ENCODE assay signal across 11 mouse cellular contexts in genomic region chr6:85193381-85194318, GRCm38 (mm10). TPM values are rescaled to one million over a fixed set of nuclear protein-coding genes. Genes with fewer than 3 reads are reported as not detected.
A peak's percentile ranks its signal among the peaks of the same experiment; 100 is the strongest.
DNase-seq lines count a peak whose midpoint lies in the region; ATAC-seq lines count a peak whose summit lies in the region.
"Had no signal": no experiment of that assay in that cellular context is flagged by ENCODE, and none has a peak within 500 bp of the region (broad histone marks: within the 10 kb centered on the region; RNA-seq: fewer than 3 reads in every experiment).

No protein-coding gene starts in this region.

- DNase-seq in kidney, adult 9 months = no peak
- no peak for DNase-seq in Muller cell, postnatal 12 days (ENCODE audit: inconsistent ontology term)
- DNase-seq in gastrocnemius, postnatal 25 days = no peak
- DNase-seq: kidney, postnatal 36 days; lung, postnatal 36 days had no signal

- peak overlapping the region; percentile 16; the same call in 1 of the 2 replicates for H3K4me2 ChIP-seq in kidney, embryonic 16.5 days (replicated peaks; ENCODE audit: low read depth, low read length)
- peak overlapping the region; percentile 28 for H3K4me2 ChIP-seq in embryonic facial prominence, embryonic 12.5 days (replicated peaks)
- H3K4me2 ChIP-seq in hindbrain, embryonic 15.5 days = peak overlapping the region; percentile 14; the same call in 1 of the 2 replicates
- peak overlapping the region; percentile 35 for H3K4me2 ChIP-seq in neural tube, embryonic 15.5 days

- H3K9ac ChIP-seq in kidney, embryonic 16.5 days (replicated peaks; ENCODE audit: low read length) = 0 out of 2 replicates have a peak overlapping the region, but pooled peaks have one; percentile 19
- H3K9ac ChIP-seq in embryonic facial prominence, embryonic 12.5 days = no peak overlapping the region
- H3K9ac ChIP-seq in hindbrain, embryonic 15.5 days = no peak overlapping the region
- H3K9ac ChIP-seq in neural tube, embryonic 15.5 days (replicated peaks) = no peak overlapping the region

- no peak overlapping the region for H3K27ac ChIP-seq in kidney, embryonic 16.5 days (ENCODE audit: low read length)
- H3K27ac ChIP-seq in embryonic facial prominence, embryonic 12.5 days = no peak overlapping the region
- H3K27ac ChIP-seq in hindbrain, embryonic 15.5 days (replicated peaks) = no peak overlapping the region
- no peak overlapping the region for H3K27ac ChIP-seq in neural tube, embryonic 15.5 days (replicated peaks)

- no peaks in the 10 kb centered on the region for H3K36me3 ChIP-seq in kidney, embryonic 16.5 days (ENCODE audit: insufficient read depth, low read length)
- H3K36me3 ChIP-seq in embryonic facial prominence, embryonic 12.5 days = no peaks in the 10 kb centered on the region
- no peaks in the 10 kb centered on the region for H3K36me3 ChIP-seq in hindbrain, embryonic 15.5 days
- H3K36me3 ChIP-seq in neural tube, embryonic 15.5 days = no peaks in the 10 kb centered on the region

- no peak for ATAC-seq in kidney, embryonic 16.5 days (ENCODE audit: low FRiP score, low TSS enrichment)
- no peak for ATAC-seq in embryonic facial prominence, embryonic 12.5 days (ENCODE audit: insufficient number of reproducible peaks, insufficient read depth, low FRiP score, low TSS enrichment)
- ATAC-seq in hindbrain, embryonic 15.5 days (ENCODE audit: low FRiP score, low read depth) = no peak
- ATAC-seq in neural tube, embryonic 15.5 days (ENCODE audit: low FRiP score) = no peak; the same call in 1 of the 2 replicates
- ATAC-seq in CD4-positive, CD25-positive, alpha-beta regulatory T cell, adult 4 months = no peak

- H3K4me1 ChIP-seq in kidney, embryonic 16.5 days (ENCODE audit: insufficient read depth, low read length) = peaks cover 17% of the 10 kb centered on the region
- H3K4me1 ChIP-seq in embryonic facial prominence, embryonic 12.5 days = peaks cover 8% of the 10 kb centered on the region; the same call in 1 of the 2 replicates
- H3K4me1 ChIP-seq in hindbrain, embryonic 15.5 days (replicated peaks) = peaks cover 18% of the 10 kb centered on the region
- peaks cover 20% of the 10 kb centered on the region for H3K4me1 ChIP-seq in neural tube, embryonic 15.5 days

- WGBS in kidney, embryonic 16.5 days = 7% methylated on average over 29 of the region's 29 CpGs
- 2% methylated on average over 29 of the region's 29 CpGs for WGBS in embryonic facial prominence, embryonic 12.5 days
- 5% methylated on average over 29 of the region's 29 CpGs for WGBS in hindbrain, embryonic 15.5 days
- WGBS in neural tube, embryonic 15.5 days = 4% methylated on average over 29 of the region's 29 CpGs

- H3K4me3 ChIP-seq in kidney, embryonic 16.5 days (ENCODE audit: low read length) = peak overlapping the region; percentile 4
- 0 out of 2 replicates have a peak overlapping the region, but pooled peaks have one; percentile 2 for H3K4me3 ChIP-seq in embryonic facial prominence, embryonic 12.5 days
- H3K4me3 ChIP-seq in hindbrain, embryonic 15.5 days = no peak overlapping the region
- H3K4me3 ChIP-seq in neural tube, embryonic 15.5 days (replicated peaks) = 0 out of 2 replicates have a peak overlapping the region, but pooled peaks have one; percentile 6

- H3K27me3 ChIP-seq in kidney, embryonic 16.5 days (ENCODE audit: insufficient read depth, low read length) = peaks cover 86% of the 10 kb centered on the region
- peaks cover 78% of the 10 kb centered on the region for H3K27me3 ChIP-seq in embryonic facial prominence, embryonic 12.5 days
- peaks cover 65% of the 10 kb centered on the region for H3K27me3 ChIP-seq in hindbrain, embryonic 15.5 days
- peaks cover 81% of the 10 kb centered on the region for H3K27me3 ChIP-seq in neural tube, embryonic 15.5 days (replicated peaks)

- no peaks in the 10 kb centered on the region for H3K9me3 ChIP-seq in kidney, embryonic 16.5 days (ENCODE audit: low read length)
- no peaks in the 10 kb centered on the region for H3K9me3 ChIP-seq in embryonic facial prominence, embryonic 12.5 days
- H3K9me3 ChIP-seq in hindbrain, embryonic 15.5 days = no peaks in the 10 kb centered on the region
- H3K9me3 ChIP-seq in neural tube, embryonic 15.5 days (replicated peaks) = no peaks in the 10 kb centered on the region

RNA-seq across cellular contexts. Expression of gene Emx1, which starts 6.4 kb away (rescaled TPM):
- 17.9 and 19.7 TPM in 2 replicates for polyA plus RNA-seq in kidney, embryonic 16.5 days (2015; fragmentation: Nextera tagmentation; extraction: Ambion mirVana)
- 0.68 and 1.8 TPM in 2 replicates for polyA plus RNA-seq in embryonic facial prominence, embryonic 12.5 days (2016; fragmentation: Nextera tagmentation; extraction: Ambion mirVana)
- 1.9 TPM in 1 of 2 replicates, not detected in the other for polyA plus RNA-seq in hindbrain, embryonic 15.5 days (2015; fragmentation: Nextera tagmentation; extraction: Ambion mirVana)
- polyA plus RNA-seq in neural tube, embryonic 15.5 days (2015; fragmentation: Nextera tagmentation; extraction: Ambion mirVana) = not detected in 2 replicates
- polyA plus RNA-seq in CD4-positive, CD25-positive, alpha-beta regulatory T cell, adult 4 months (2017; shearing (Covaris generic)) = not detected
- total RNA-seq in gastrocnemius, postnatal 25 days (2021) = not detected
- total RNA-seq: gastrocnemius, adult 18-20 months had no signal

RNA-seq across cellular contexts. Expression of gene Spr, which starts 56.1 kb away (rescaled TPM):
- polyA plus RNA-seq in kidney, embryonic 16.5 days (2015; fragmentation: Nextera tagmentation; extraction: Ambion mirVana) = 75.8 and 81.1 TPM in 2 replicates
- polyA plus RNA-seq in embryonic facial prominence, embryonic 12.5 days (2016; fragmentation: Nextera tagmentation; extraction: Ambion mirVana) = 41.7 and 44.9 TPM in 2 replicates
- polyA plus RNA-seq in hindbrain, embryonic 15.5 days (2015; fragmentation: Nextera tagmentation; extraction: Ambion mirVana) = 36.1 and 36.7 TPM in 2 replicates
- 35.6 and 39.9 TPM in 2 replicates for polyA plus RNA-seq in neural tube, embryonic 15.5 days (2015; fragmentation: Nextera tagmentation; extraction: Ambion mirVana)
- 10 to 100 TPM; 17.8 to 33.4 TPM for polyA plus RNA-seq in CD4-positive, CD25-positive, alpha-beta regulatory T cell, adult 4 months (2017; shearing (Covaris generic))
- total RNA-seq in gastrocnemius, postnatal 25 days (2021) = 10 to 100 TPM; 44.9 to 50.4 TPM
